In genomic region chr2:138027411-138027810, GRCm38 (mm10) we compare ENCODE assay signal across 17 mouse cellular contexts.
"Had no signal": no experiment of that assay in that cellular context is flagged by ENCODE, and none has a peak within 500 bp of the region (broad histone marks: within the 10 kb centered on the region; RNA-seq: fewer than 3 reads in every experiment).

No protein-coding gene starts in this region.

- H3K9ac ChIP-seq: neural tube, embryonic 12.5 days; neural tube, embryonic 13.5 days; neural tube, embryonic 15.5 days; stomach, embryonic 15.5 days had no signal

- H3K27me3 ChIP-seq: neural tube, embryonic 12.5 days; neural tube, embryonic 13.5 days; neural tube, embryonic 15.5 days; stomach, embryonic 15.5 days had no signal

- DNase-seq: retina, postnatal 1 day; right cerebral cortex, adult 18-20 months; right cerebral cortex, postnatal 14 days; right cerebral cortex, postnatal 25 days; right cerebral cortex, postnatal 4 days; spleen, adult 18-20 months; thymus, adult 18-20 months; thymus, adult 2 months; thymus, postnatal 14 days; thymus, postnatal 25 days; thymus, postnatal 36 days; thymus, postnatal 4 days had no signal

- H3K4me3 ChIP-seq: neural tube, embryonic 12.5 days; neural tube, embryonic 13.5 days; neural tube, embryonic 15.5 days; stomach, embryonic 15.5 days had no signal

- H3K4me2 ChIP-seq: neural tube, embryonic 12.5 days; neural tube, embryonic 13.5 days; neural tube, embryonic 15.5 days; stomach, embryonic 15.5 days had no signal

- H3K27ac ChIP-seq: neural tube, embryonic 12.5 days; neural tube, embryonic 13.5 days; neural tube, embryonic 15.5 days; stomach, embryonic 15.5 days; stomach, postnatal 0 days had no signal

- H3K36me3 ChIP-seq: neural tube, embryonic 12.5 days; neural tube, embryonic 13.5 days; neural tube, embryonic 15.5 days; stomach, embryonic 15.5 days had no signal

- H3K9me3 ChIP-seq: neural tube, embryonic 12.5 days; neural tube, embryonic 13.5 days; neural tube, embryonic 15.5 days; stomach, embryonic 15.5 days had no signal

- H3K4me1 ChIP-seq: neural tube, embryonic 12.5 days; neural tube, embryonic 13.5 days; neural tube, embryonic 15.5 days; stomach, embryonic 15.5 days had no signal
